Mouse (Mus musculus) hindbrain, postnatal 0 days (tissue): ENCODE results near the gene H6pd. TPM values are rescaled to one million over a fixed set of nuclear protein-coding genes. Genes with fewer than 3 reads are reported as not detected.
A peak's percentile ranks its signal among the peaks of the same experiment; 100 is the strongest.
"Not testable (repeated sequence)": the region's sequence is repeated elsewhere in the genome, so short reads cannot be mapped to it uniquely, and the experiment has no call there.

Source experiments
- ATAC-seq: fragments of 200-750 bp; cut with Nextera tagmentation; 2 replicates; pipeline ENCODE4 v1.8.0; 2017; ENCODE audit warnings: mild to moderate bottlenecking, moderate TSS enrichment, moderate library complexity
- DNase-seq: peaks from one replicate; pipeline ENCODE4 v3.0.0-alpha.2; 2015; ENCODE audit warnings: low spot score
- H3K27ac ChIP-seq: fragments of 300-500 bp; sonication (generic); 2 replicates; pipeline ENCODE4 v1.5.1; 2014; ENCODE audit warnings: mild to moderate bottlenecking
- H3K27me3 ChIP-seq: fragments of 300-500 bp; sonication (generic); 2 replicates; pipeline ENCODE4 v1.6.1; 2014; ENCODE audit warnings: low read length, mixed read lengths; ENCODE audit not compliant: insufficient read depth
- H3K36me3 ChIP-seq: fragments of 300-500 bp; sonication (generic); 2 replicates; pipeline ENCODE4 v1.6.1; 2014; ENCODE audit warnings: low read length, mixed read lengths; ENCODE audit not compliant: insufficient read depth
- H3K4me1 ChIP-seq: fragments of 300-500 bp; sonication (generic); 2 replicates; pipeline ENCODE4 v1.6.1; 2014; ENCODE audit warnings: antibody characterized with exemption, low read length, mixed read lengths; ENCODE audit not compliant: insufficient read depth
- H3K4me2 ChIP-seq: fragments of 300-500 bp; sonication (generic); 2 replicates; pipeline ENCODE4 v1.6.1; 2014; ENCODE audit warnings: low read depth, mild to moderate bottlenecking, low read length, moderate library complexity, mixed read lengths
- H3K4me3 ChIP-seq: fragments of 300-500 bp; sonication (generic); 2 replicates; pipeline ENCODE4 v1.5.1; 2014; ENCODE audit warnings: low read length
- H3K9ac ChIP-seq: fragments of 300-500 bp; sonication (generic); replicated peaks from 2 replicates; pipeline ENCODE4 v1.6.1; 2014; ENCODE audit warnings: mild to moderate bottlenecking, low read length, moderate library complexity, mixed read lengths
- H3K9me3 ChIP-seq: fragments of 300-500 bp; sonication (generic); 2 replicates; pipeline ENCODE4 v1.6.1; 2016; ENCODE audit warnings: low read length, mixed read lengths
- CTCF ChIP-seq: IDR thresholded peaks from 2 replicates; pipeline ENCODE4 v1.5.1; 2016; ENCODE audit warnings: antibody characterized with exemption, control low read depth, low read depth
- WGBS: fragments of 180-500 bp; shearing (Covaris S2); extraction: QIAGEN DNeasy Blood & Tissue Kit; methylation state at CpG from one replicate; pipeline ENCODE4 v1.1.7; 2014; 5-methylcytosine and 5-hydroxymethylcytosine counted together
- polyA plus RNA-seq: library from polyadenylated mRNA; unstranded; fragments of >200 nt; fragmentation: Nextera tagmentation; extraction: Ambion mirVana; gene quantifications from 2 replicates; pipeline ENCODE4 v1.2.1, GENCODE M21; 2015
- total RNA-seq: library from RNA; depleted of rRNA; stranded (reverse); fragments of >200 nt; gene quantifications from 2 replicates; pipeline ENCODE4 v1.2.3, GENCODE M21; 2014

The H6pd gene
- total and polyA plus RNA-seq, 2 experiments from 2014 or later = 3.0 to 16.9 TPM

DNA sequence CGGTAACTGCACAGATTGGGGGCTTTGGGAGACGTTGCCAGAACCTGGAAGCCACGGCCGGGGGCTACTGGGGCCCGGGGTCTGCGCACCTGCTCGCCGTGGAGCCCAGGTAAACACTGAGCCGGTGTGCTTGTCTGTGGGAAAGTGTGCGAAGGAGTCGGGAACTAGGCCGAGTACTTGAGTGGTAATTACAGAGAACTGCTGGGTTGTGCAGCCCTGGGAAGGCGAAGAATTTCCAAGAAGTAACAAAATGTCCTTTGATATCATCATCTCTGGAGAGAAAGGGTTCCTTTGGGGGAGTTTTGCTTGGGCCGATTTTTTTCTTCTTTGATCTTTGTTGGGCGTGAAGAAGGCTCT, 40.3 kb upstream of the H6pd start:
- no peaks in the 10 kb centered on the region for H3K36me3 ChIP-seq
- peak overlapping the region; percentile 45 for H3K4me3 ChIP-seq
- TF ChIP-seq CTCF = no peak
- WGBS = 21% methylated on average over 15 of the region's 15 CpGs
- H3K4me1 ChIP-seq = peaks cover 17% of the 10 kb centered on the region
- ATAC-seq (0 out of 2 replicates have a peak, but pooled peaks have one; percentile 29), DNase-seq (no peak)
- no peak overlapping the region for H3K27ac ChIP-seq
- peak overlapping the region; percentile 38; the same call in 1 of the 2 replicates for H3K9ac ChIP-seq
- peak overlapping the region; percentile 91 for H3K4me2 ChIP-seq
- H3K9me3 ChIP-seq = no peaks in the 10 kb centered on the region
- H3K27me3 ChIP-seq = peaks cover 13% of the 10 kb centered on the region; the same call in 1 of the 2 replicates

DNA sequence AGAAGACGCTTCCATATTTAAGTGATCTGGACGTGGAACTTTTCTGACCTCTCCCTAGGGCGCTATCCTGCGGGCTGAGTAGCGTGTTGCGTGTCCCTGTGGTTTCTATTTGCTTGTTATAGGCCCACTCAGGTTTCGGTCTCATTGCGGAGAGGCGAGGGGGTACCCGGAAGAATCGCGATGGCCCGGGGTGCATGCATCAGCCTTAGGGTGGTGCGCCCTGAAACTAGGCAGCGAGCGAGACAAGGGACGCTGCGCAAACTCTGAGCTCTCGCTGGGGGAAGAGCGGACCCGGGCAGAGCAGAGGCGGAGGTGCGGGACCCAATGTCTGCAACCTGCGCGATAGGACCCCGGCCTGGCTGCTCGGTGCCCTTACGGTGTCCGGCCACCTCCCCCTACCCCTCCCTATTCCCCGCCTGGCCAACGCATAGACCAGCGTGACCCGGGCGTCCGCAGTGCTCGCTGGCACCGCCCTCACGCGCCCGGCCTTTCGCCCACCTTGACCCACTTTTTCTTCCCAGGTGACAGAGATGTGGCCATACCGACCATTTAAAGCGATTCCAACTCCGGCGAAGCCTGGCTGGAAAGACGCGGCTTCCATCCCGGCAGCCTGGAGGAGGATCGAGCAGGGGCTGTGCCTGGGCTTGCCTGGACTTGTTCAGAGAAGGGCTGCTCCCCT, 39.8 kb upstream of the H6pd start:
- Histone ChIP-seq H3K9ac (peak overlapping the region; percentile 38), H3K4me3 (peak overlapping the region; percentile 45), H3K27me3 (peaks cover 13% of the 10 kb centered on the region; the same call in 1 of the 2 replicates), H3K9me3 (no peaks in the 10 kb centered on the region), H3K36me3 (no peaks in the 10 kb centered on the region), H3K4me1 (peaks cover 17% of the 10 kb centered on the region), H3K27ac (no peak overlapping the region), H3K4me2 (peak overlapping the region; percentile 91)
- DNase-seq = no peak
- 2% methylated on average over 48 of the region's 49 CpGs for WGBS
- no peak for TF ChIP-seq CTCF
- ATAC-seq = no peak

DNA sequence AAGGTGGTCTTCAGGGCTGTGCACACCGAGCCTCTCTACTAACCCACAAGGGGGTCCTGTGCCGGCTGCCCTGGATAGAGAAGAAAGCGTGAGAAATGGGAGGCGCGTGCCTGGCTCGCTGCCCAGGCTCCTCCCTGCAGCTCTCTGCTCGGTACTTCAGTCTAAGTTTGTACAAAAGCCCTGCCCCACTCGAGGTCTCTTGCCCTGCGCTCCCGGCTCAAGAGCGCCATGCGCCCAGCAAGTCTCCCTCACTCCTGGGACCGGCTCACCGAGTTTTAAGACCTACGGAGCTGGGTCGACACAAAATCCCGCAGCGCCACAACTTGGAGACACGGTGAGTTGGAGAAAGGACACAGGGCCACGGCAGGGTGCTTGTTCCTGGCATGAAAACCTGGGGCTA, 39.2 kb upstream of the H6pd start:
- Histone ChIP-seq H3K4me3 (peak overlapping the region; percentile 45), H3K9me3 (no peaks in the 10 kb centered on the region), H3K27ac (no peak overlapping the region), H3K4me1 (peaks cover 17% of the 10 kb centered on the region), H3K9ac (peak overlapping the region; percentile 38; the same call in 1 of the 2 replicates), H3K36me3 (no peaks in the 10 kb centered on the region), H3K4me2 (peak overlapping the region; percentile 91), H3K27me3 (peaks cover 13% of the 10 kb centered on the region; the same call in 1 of the 2 replicates)
- WGBS = 2% methylated on average over 20 of the region's 20 CpGs
- DNase-seq (peak; percentile 50), ATAC-seq (no peak)
- 0 out of 2 replicates have a peak, but pooled peaks have one; percentile 1 for TF ChIP-seq CTCF

- Histone ChIP-seq H3K4me3 (no peak overlapping the region), H3K4me2 (no peak overlapping the region), H3K4me1 (peaks cover 12% of the 10 kb centered on the region; the same call in 1 of the 2 replicates), H3K27me3 (peaks cover 4% of the 10 kb centered on the region; the same call in 1 of the 2 replicates), H3K36me3 (no peaks in the 10 kb centered on the region), H3K9me3 (no peaks in the 10 kb centered on the region), H3K27ac (no peak overlapping the region), H3K9ac (no peak overlapping the region)
- WGBS = 93% methylated on average over 9 of the region's 9 CpGs
- no peak for TF ChIP-seq CTCF
- DNase-seq (no peak), ATAC-seq (no peak)
Observed at GRCm38 (mm10) chr4:150043591-150043990, 34.8 kb upstream of the H6pd start.

GRCm38 (mm10) chr4:150041346-150042110, 32.7 kb upstream of the H6pd start:
- Histone ChIP-seq H3K4me3 (no peak overlapping the region), H3K36me3 (no peaks in the 10 kb centered on the region), H3K9me3 (no peaks in the 10 kb centered on the region), H3K4me1 (no peaks in the 10 kb centered on the region), H3K27me3 (no peaks in the 10 kb centered on the region), H3K4me2 (no peak overlapping the region), H3K9ac (no peak overlapping the region), H3K27ac (no peak overlapping the region)
- no peak for TF ChIP-seq CTCF
- WGBS = 88% methylated on average over 10 of the region's 10 CpGs
- DNase-seq (no peak), ATAC-seq (no peak)

- not testable (repeated sequence) for DNase-seq, H3K4me1 ChIP-seq, H3K27me3 ChIP-seq, H3K9me3 ChIP-seq, H3K9ac ChIP-seq, H3K4me3 ChIP-seq, H3K36me3 ChIP-seq, H3K27ac ChIP-seq, ATAC-seq, H3K4me2 ChIP-seq
- WGBS = 77% methylated on average over 1 of the region's 1 CpGs
Observed at GRCm38 (mm10) chr4:150040856-150041255, 32.0 kb upstream of the H6pd start.
